Mouse (Mus musculus) intestine, embryonic 14.5 days (tissue): Measurements from ENCODE around the gene Prrt1. TPM values are rescaled to one million over a fixed set of nuclear protein-coding genes. Genes with fewer than 3 reads are reported as not detected.

Experiments used
- ATAC-seq: fragments of 200-750 bp; cut with Nextera tagmentation; replicated peaks from 2 replicates; pipeline ENCODE4 v1.8.0; 2017; ENCODE audit warnings: low read depth, moderate number of reproducible peaks, moderate TSS enrichment, moderate library complexity; ENCODE audit not compliant: low FRiP score, low TSS enrichment
- DNase-seq: peaks from one replicate; pipeline ENCODE4 v3.0.0-alpha.2; 2018; ENCODE audit warnings: low spot score
- H3K27ac ChIP-seq: fragments of 300-500 bp; sonication (generic); 2 replicates; pipeline ENCODE4 v1.5.1; 2014; ENCODE audit warnings: low read depth, mild to moderate bottlenecking, control low read depth
- H3K27me3 ChIP-seq: fragments of 300-500 bp; sonication (generic); replicated peaks from 2 replicates; pipeline ENCODE4 v1.6.1; 2014; ENCODE audit warnings: low read length, control low read depth; ENCODE audit not compliant: control insufficient read depth, insufficient read depth
- H3K36me3 ChIP-seq: fragments of 300-500 bp; sonication (generic); 2 replicates; pipeline ENCODE4 v1.6.1; 2014; ENCODE audit warnings: low read length, control low read depth; ENCODE audit not compliant: control insufficient read depth, insufficient read depth
- H3K4me1 ChIP-seq: fragments of 300-500 bp; sonication (generic); replicated peaks from 2 replicates; pipeline ENCODE4 v1.6.1; 2014; ENCODE audit warnings: low read length, control low read depth, mixed read lengths; ENCODE audit not compliant: control insufficient read depth, insufficient read depth
- H3K4me2 ChIP-seq: fragments of 300-500 bp; sonication (generic); 2 replicates; pipeline ENCODE4 v1.6.1; 2014; ENCODE audit warnings: low read length
- H3K4me3 ChIP-seq: fragments of 300-500 bp; sonication (generic); 2 replicates; pipeline ENCODE4 v1.5.1; 2014; ENCODE audit warnings: low read depth, low read length, control low read depth, mixed read lengths
- H3K9ac ChIP-seq: fragments of 300-500 bp; sonication (generic); 2 replicates; pipeline ENCODE4 v1.6.1; 2014; ENCODE audit warnings: mild to moderate bottlenecking, low read length
- H3K9me3 ChIP-seq: fragments of 300-500 bp; sonication (generic); 2 replicates; pipeline ENCODE4 v1.6.1; 2016; ENCODE audit warnings: low read length, control low read depth; ENCODE audit not compliant: control insufficient read depth
- WGBS: fragments of 180-500 bp; shearing (Covaris S2); extraction: QIAGEN DNeasy Blood & Tissue Kit; methylation state at CpG from one replicate; pipeline ENCODE4 v1.1.7; 2014; 5-methylcytosine and 5-hydroxymethylcytosine counted together
- polyA plus RNA-seq: library from polyadenylated mRNA; unstranded; fragments of >200 nt; fragmentation: Nextera tagmentation; extraction: Ambion mirVana; gene quantifications from 2 replicates; pipeline ENCODE4 v1.2.1, GENCODE M21; 2014

The Prrt1 gene
- 0.46 and 0.53 TPM in 2 replicates for polyA plus RNA-seq

GRCm38 (mm10) chr17:34629221-34629751 lies at the start of gene Prrt1:
Gene Prrt1, plus strand, starts transcription at chr17:34629533.
- peaks cover 36% of the 10 kb centered on the region for H3K27me3 ChIP-seq
- peak within 1 kb of the TSS; percentile 76 for H3K4me2 ChIP-seq
- DNase-seq (no peak), ATAC-seq (no peak)
- WGBS: 4% methylated on average over 16 of the region's 16 CpGs
- H3K9ac ChIP-seq: peak within 1 kb of the TSS; percentile 70
- 0 out of 2 replicates have a peak, but pooled peaks cover 8% of the 10 kb centered on the region for H3K36me3 ChIP-seq
- H3K4me1 ChIP-seq: peaks cover 45% of the 10 kb centered on the region
- peak within 1 kb of the TSS; percentile 71 for H3K4me3 ChIP-seq
- H3K27ac ChIP-seq: peak within 1 kb of the TSS; percentile 95
- no peaks in the 10 kb centered on the region for H3K9me3 ChIP-seq

GRCm38 (mm10) chr17:34582528-34582927 lies 46.8 kb upstream of the Prrt1 start:
- Histone ChIP-seq H3K36me3 (no peaks in the 10 kb centered on the region), H3K9ac (no peak overlapping the region), H3K9me3 (no peaks in the 10 kb centered on the region), H3K27ac (no peak overlapping the region), H3K4me1 (peaks cover 9% of the 10 kb centered on the region), H3K4me3 (no peak overlapping the region), H3K4me2 (no peak overlapping the region), H3K27me3 (no peaks in the 10 kb centered on the region)
- no peak for ATAC-seq
- no peak for DNase-seq
- WGBS: 82% methylated on average over 12 of the region's 12 CpGs

- H3K27ac ChIP-seq: no peak overlapping the region
- no peaks in the 10 kb centered on the region for H3K36me3 ChIP-seq
- H3K9ac ChIP-seq: no peak overlapping the region
- 61% methylated on average over 7 of the region's 7 CpGs for WGBS
- no peak overlapping the region for H3K4me3 ChIP-seq
- H3K4me1 ChIP-seq: peaks cover 15% of the 10 kb centered on the region
- no peaks in the 10 kb centered on the region for H3K27me3 ChIP-seq
- DNase-seq: no peak
- no peak overlapping the region for H3K4me2 ChIP-seq
- no peak for ATAC-seq
- H3K9me3 ChIP-seq: no peaks in the 10 kb centered on the region
Observed at GRCm38 (mm10) chr17:34583397-34583796, 45.9 kb upstream of the Prrt1 start.

DNA sequence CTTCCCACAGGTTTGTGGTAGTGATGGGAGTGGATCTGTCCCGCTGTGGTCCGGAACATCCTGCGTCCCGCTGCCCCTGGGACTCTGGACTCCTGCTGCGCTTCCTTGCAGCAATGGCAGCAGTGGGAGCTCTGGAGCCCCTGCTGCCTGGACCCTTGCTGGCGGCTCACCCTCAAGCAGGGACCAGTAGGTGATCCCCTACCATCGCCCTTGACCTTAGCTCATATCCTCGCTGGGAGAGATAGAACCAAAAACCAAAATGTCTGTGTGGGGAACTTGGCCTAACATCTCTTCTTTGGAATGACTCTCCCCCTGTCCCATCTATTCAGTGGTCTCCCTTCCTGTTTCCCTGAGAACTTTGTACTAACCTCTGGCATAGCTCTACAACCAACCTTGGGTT lies 45.5 kb upstream of the Prrt1 start:
- 87% methylated on average over 8 of the region's 8 CpGs for WGBS
- DNase-seq (no peak), ATAC-seq (no peak)
- Histone ChIP-seq H3K4me3 (no peak overlapping the region), H3K36me3 (no peaks in the 10 kb centered on the region), H3K4me1 (peaks cover 19% of the 10 kb centered on the region), H3K27ac (no peak overlapping the region), H3K4me2 (no peak overlapping the region), H3K9me3 (no peaks in the 10 kb centered on the region), H3K27me3 (no peaks in the 10 kb centered on the region), H3K9ac (no peak overlapping the region)

DNA sequence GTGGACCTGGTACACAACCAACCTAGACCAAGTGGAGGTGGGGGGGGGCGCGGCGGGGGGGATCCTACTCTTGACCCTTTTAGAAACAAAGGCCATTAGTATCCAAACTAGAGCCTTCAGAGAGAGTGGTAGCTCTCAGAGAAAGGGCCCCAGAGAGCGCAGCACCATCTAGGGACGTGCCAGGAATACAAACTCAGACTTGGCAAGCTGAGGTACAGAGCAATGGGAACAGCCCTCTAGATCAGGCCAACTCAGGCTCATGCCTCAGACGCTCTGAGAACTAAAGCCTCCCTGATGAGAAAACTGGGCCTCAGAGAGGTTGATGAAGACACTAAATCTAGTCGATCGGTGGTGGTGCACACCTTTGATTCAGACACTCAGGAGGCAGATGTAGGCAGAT lies 44.2 kb upstream of the Prrt1 start:
- peaks cover 32% of the 10 kb centered on the region for H3K4me1 ChIP-seq
- H3K27me3 ChIP-seq: no peaks in the 10 kb centered on the region
- H3K4me3 ChIP-seq: no peak overlapping the region
- no peaks in the 10 kb centered on the region for H3K9me3 ChIP-seq
- H3K36me3 ChIP-seq: no peaks in the 10 kb centered on the region
- 89% methylated on average over 8 of the region's 8 CpGs for WGBS
- no peak for ATAC-seq
- no peak for DNase-seq
- no peak overlapping the region for H3K4me2 ChIP-seq
- no peak overlapping the region for H3K9ac ChIP-seq
- H3K27ac ChIP-seq: no peak overlapping the region

DNA sequence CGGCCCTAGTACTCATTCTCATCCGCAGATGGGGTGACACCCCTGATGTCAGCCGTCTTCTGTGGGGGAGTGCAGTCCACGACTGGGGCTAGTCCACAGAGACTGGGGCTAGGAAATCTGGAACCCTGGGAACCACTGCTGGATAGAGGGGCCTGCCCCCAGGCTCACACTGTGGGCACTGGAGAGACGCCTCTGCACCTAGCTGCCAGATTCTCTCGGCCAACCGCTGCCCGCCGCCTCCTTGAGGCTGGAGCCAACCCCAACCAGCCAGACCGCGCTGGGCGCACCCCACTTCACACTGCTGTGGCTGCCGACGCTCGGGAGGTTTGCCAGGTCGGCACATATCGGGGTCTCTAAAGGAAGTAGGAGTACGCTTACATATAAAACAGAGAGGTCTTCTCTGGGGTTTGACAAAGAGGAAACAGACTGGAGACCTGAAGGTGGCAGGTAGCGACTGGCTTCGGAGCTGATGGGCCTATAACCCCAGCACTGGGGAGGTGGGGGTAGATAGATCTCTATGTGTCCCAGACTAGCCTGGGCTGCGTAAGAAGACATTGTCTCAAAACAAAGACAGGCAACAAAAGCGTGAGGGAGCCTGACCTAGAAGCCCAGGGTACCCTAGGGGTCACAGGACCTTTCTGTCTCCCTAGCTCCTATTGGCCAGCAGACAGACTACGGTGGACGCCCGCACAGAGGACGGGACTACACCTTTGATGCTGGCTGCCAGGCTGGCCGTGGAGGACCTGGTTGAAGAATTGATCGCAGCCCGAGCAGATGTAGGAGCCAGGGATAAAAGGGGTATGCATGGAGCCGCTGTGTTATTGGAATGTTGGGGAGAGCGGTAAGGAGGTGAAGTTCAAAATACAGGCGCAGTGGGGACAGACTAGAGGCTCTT lies 43.2 kb upstream of the Prrt1 start:
- Histone ChIP-seq H3K27me3 (no peaks in the 10 kb centered on the region), H3K27ac (peak overlapping the region; percentile 96), H3K36me3 (no peaks in the 10 kb centered on the region), H3K4me3 (peak overlapping the region; percentile 74), H3K4me2 (peak overlapping the region; percentile 78), H3K4me1 (peaks cover 42% of the 10 kb centered on the region), H3K9ac (peak overlapping the region; percentile 88), H3K9me3 (no peaks in the 10 kb centered on the region)
- DNase-seq: no peak
- WGBS: 27% methylated on average over 32 of the region's 32 CpGs
- peak; percentile 1; the same call in 1 of the 2 replicates for ATAC-seq

DNA sequence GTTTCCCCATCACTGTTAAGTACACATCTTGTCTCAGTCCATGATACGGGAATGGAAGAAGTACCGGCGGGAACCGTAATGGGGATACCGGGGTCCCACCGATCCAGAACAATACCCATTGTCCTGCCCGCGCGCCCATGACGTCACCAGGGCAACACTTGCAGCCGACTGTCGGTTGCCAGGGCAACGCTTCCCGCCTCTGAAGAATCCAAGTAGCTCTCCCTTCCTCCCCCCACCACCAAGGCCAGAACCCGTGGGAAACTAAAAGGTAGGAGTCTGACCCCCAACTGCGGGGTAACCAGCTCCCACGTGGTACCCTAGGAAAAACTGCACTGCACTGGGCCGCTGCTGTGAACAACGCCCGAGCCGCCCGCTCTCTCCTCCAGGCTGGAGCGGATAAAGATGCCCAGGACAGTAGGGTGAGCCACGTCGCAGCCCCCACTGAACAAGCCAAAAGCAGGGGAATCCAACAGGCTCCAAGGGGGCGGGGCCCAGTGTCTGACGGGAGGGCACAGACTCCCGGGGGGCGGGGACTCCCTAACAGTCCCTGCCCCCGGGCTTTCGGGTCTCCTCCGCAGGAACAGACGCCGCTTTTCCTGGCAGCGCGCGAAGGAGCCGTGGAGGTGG lies 42.4 kb upstream of the Prrt1 start:
- DNase-seq (peak; percentile 90), ATAC-seq (peak; percentile 81)
- H3K4me2 ChIP-seq: peak overlapping the region; percentile 78
- no peaks in the 10 kb centered on the region for H3K36me3 ChIP-seq
- H3K4me1 ChIP-seq: peaks cover 47% of the 10 kb centered on the region
- WGBS: under 1% methylated on average over 38 of the region's 38 CpGs
- H3K4me3 ChIP-seq: peak overlapping the region; percentile 74
- peak overlapping the region; percentile 88 for H3K9ac ChIP-seq
- peak overlapping the region; percentile 96 for H3K27ac ChIP-seq
- no peaks in the 10 kb centered on the region for H3K9me3 ChIP-seq
- H3K27me3 ChIP-seq: no peaks in the 10 kb centered on the region

- peak; percentile 99 for DNase-seq
- H3K4me3 ChIP-seq: peak overlapping the region; percentile 74
- no peaks in the 10 kb centered on the region for H3K36me3 ChIP-seq
- under 1% methylated on average over 49 of the region's 50 CpGs for WGBS
- peak overlapping the region; percentile 96 for H3K27ac ChIP-seq
- peak overlapping the region; percentile 78 for H3K4me2 ChIP-seq
- H3K27me3 ChIP-seq: no peaks in the 10 kb centered on the region
- no peaks in the 10 kb centered on the region for H3K9me3 ChIP-seq
- H3K4me1 ChIP-seq: peaks cover 47% of the 10 kb centered on the region
- peak; percentile 82 for ATAC-seq
- H3K9ac ChIP-seq: peak overlapping the region; percentile 88
Observed at GRCm38 (mm10) chr17:34587423-34587811, 41.9 kb upstream of the Prrt1 start.
